Mouse (Mus musculus) forebrain, embryonic 14.5 days (tissue): ENCODE measurements at regions not wholly inside any gene's neighbourhood (a gene's known extent, or its start where the extent isn't known, plus 50 kb on each side); places are given as distances from the start of the nearest gene placed in this dataset.

Source experiments
- ATAC-seq: fragments of 200-750 bp; cut with Nextera tagmentation; 2 replicates; pipeline ENCODE4 v1.8.0; 2017; ENCODE audit warnings: mild to moderate bottlenecking, moderate library complexity
- DNase-seq: peaks from one replicate; pipeline ENCODE4 v3.0.0-alpha.2; 2015; ENCODE audit warnings: low spot score
- H3K27ac ChIP-seq: fragments of 300-500 bp; sonication (generic); 2 replicates; pipeline ENCODE4 v1.5.1; 2014; ENCODE audit warnings: low read depth, mild to moderate bottlenecking, control low read depth, low read length, moderate library complexity
- H3K27me3 ChIP-seq: fragments of 300-500 bp; sonication (generic); replicated peaks from 2 replicates; pipeline ENCODE4 v1.6.1; 2014; ENCODE audit warnings: low read length, control low read depth, mixed read lengths; ENCODE audit not compliant: control insufficient read depth, insufficient read depth
- H3K36me3 ChIP-seq: fragments of 300-500 bp; sonication (generic); 2 replicates; pipeline ENCODE4 v1.6.1; 2014; ENCODE audit warnings: low read length, control low read depth; ENCODE audit not compliant: control insufficient read depth, insufficient read depth
- H3K4me1 ChIP-seq: fragments of 300-500 bp; sonication (generic); 2 replicates; pipeline ENCODE4 v1.6.1; 2014; ENCODE audit warnings: antibody characterized with exemption, low read length, control low read depth; ENCODE audit not compliant: control insufficient read depth, insufficient read depth
- H3K4me2 ChIP-seq: fragments of 300-500 bp; sonication (generic); 2 replicates; pipeline ENCODE4 v1.6.1; 2014; ENCODE audit warnings: mild to moderate bottlenecking, control low read depth, low read length
- H3K4me3 ChIP-seq: fragments of 300-500 bp; sonication (generic); 2 replicates; pipeline ENCODE4 v1.5.1; 2014; ENCODE audit warnings: low read depth, low read length, control low read depth
- H3K9ac ChIP-seq: fragments of 300-500 bp; sonication (generic); 2 replicates; pipeline ENCODE4 v1.6.1; 2014; ENCODE audit warnings: mild to moderate bottlenecking, low read length, control low read depth, moderate library complexity
- H3K9me3 ChIP-seq: fragments of 300-500 bp; sonication (generic); replicated peaks from 2 replicates; pipeline ENCODE4 v1.6.1; 2016; ENCODE audit warnings: low read length, control low read depth, mixed read lengths; ENCODE audit not compliant: control insufficient read depth
- WGBS: fragments of 180-500 bp; shearing (Covaris S2); extraction: QIAGEN DNeasy Blood & Tissue Kit; methylation state at CpG from one replicate; pipeline ENCODE4 v1.1.7; 2014; 5-methylcytosine and 5-hydroxymethylcytosine counted together

GRCm38 (mm10) chr5:118448884-118449515, 111.5 kb upstream of the Med13l start:
- H3K36me3 ChIP-seq: no peaks in the 10 kb centered on the region
- no peaks in the 10 kb centered on the region for H3K9me3 ChIP-seq
- H3K27ac ChIP-seq: no peak overlapping the region
- no peaks in the 10 kb centered on the region for H3K4me1 ChIP-seq
- DNase-seq (no peak), ATAC-seq (no peak)
- no peak overlapping the region for H3K4me3 ChIP-seq
- WGBS: 72% methylated on average over 4 of the region's 4 CpGs
- no peak overlapping the region for H3K9ac ChIP-seq
- no peaks in the 10 kb centered on the region for H3K27me3 ChIP-seq
- no peak overlapping the region for H3K4me2 ChIP-seq

- Histone ChIP-seq H3K27ac (no peak overlapping the region), H3K9ac (no peak overlapping the region), H3K4me3 (no peak overlapping the region), H3K4me2 (no peak overlapping the region), H3K9me3 (no peaks in the 10 kb centered on the region), H3K27me3 (no peaks in the 10 kb centered on the region), H3K36me3 (no peaks in the 10 kb centered on the region), H3K4me1 (no peaks in the 10 kb centered on the region)
- DNase-seq (no peak), ATAC-seq (no peak)
- 89% methylated on average over 4 of the region's 4 CpGs for WGBS
Observed at GRCm38 (mm10) chr5:118449893-118450292, 110.6 kb upstream of the Med13l start.

DNA sequence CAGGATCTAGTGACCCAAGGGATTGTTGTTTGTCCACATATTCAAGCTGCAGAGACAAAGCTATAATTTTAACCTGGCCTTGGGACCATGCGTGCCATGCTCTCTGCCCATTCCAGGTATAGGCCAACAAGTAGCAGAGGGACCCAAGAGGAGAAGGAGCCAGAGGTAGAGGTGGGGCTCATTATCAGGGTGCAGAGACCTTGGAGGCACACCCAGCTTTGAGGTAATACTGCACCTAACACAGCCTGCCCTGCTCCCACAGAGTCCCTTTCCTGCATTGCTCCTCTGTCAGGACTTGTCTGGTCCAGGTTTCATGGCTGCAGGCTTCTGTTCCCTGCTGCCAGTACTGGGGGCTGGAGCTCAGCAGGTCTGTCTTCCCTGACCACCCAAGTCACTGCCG, 108.4 kb upstream of the Med13l start:
- H3K27ac ChIP-seq: no peak overlapping the region
- H3K27me3 ChIP-seq: no peaks in the 10 kb centered on the region
- ATAC-seq (no peak), DNase-seq (no peak)
- H3K36me3 ChIP-seq: no peaks in the 10 kb centered on the region
- no peaks in the 10 kb centered on the region for H3K9me3 ChIP-seq
- WGBS: 64% methylated on average over 2 of the region's 2 CpGs
- H3K4me3 ChIP-seq: no peak overlapping the region
- no peak overlapping the region for H3K4me2 ChIP-seq
- H3K9ac ChIP-seq: no peak overlapping the region
- no peaks in the 10 kb centered on the region for H3K4me1 ChIP-seq

- Histone ChIP-seq H3K4me1 (no peaks in the 10 kb centered on the region), H3K4me2 (no peak overlapping the region), H3K4me3 (no peak overlapping the region), H3K27ac (no peak overlapping the region), H3K27me3 (no peaks in the 10 kb centered on the region), H3K9ac (no peak overlapping the region), H3K9me3 (no peaks in the 10 kb centered on the region), H3K36me3 (no peaks in the 10 kb centered on the region)
- DNase-seq (no peak), ATAC-seq (no peak)
- WGBS: 97% methylated on average over 1 of the region's 1 CpGs
Observed at GRCm38 (mm10) chr5:118454096-118454495, 106.4 kb upstream of the Med13l start.

GRCm38 (mm10) chr5:118458727-118459390, 101.6 kb upstream of the Med13l start:
- WGBS: 1% methylated on average over 16 of the region's 16 CpGs
- Histone ChIP-seq H3K4me1 (peaks cover 4% of the 10 kb centered on the region), H3K27ac (no peak overlapping the region), H3K36me3 (no peaks in the 10 kb centered on the region), H3K9me3 (no peaks in the 10 kb centered on the region), H3K9ac (no peak overlapping the region), H3K4me3 (peak overlapping the region; percentile 6; the same call in 1 of the 2 replicates), H3K27me3 (no peaks in the 10 kb centered on the region), H3K4me2 (peak overlapping the region; percentile 44)
- DNase-seq (peak; percentile 77), ATAC-seq (peak; percentile 71)

DNA sequence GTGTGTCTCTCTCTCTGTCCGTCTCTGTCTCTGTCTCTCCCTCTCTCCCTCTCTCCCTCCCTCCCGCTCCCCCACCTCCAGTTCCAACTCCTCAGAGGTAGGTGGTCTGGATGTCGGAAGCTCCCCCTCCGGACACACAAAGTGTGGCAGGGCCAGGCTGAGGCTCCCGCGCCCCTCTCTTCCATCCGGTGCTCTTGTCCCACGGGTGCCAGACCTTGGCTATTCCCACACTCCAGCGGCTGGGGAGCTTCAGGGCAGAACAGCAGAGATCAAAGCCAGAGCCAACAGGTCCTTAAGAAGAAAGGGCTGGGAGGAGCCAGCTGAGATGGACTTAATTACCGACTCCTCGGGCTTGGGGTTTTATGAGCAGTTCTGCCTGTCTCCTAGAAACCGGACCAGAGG, 101.1 kb upstream of the Med13l start:
- Histone ChIP-seq H3K4me3 (peak overlapping the region; percentile 6; the same call in 1 of the 2 replicates), H3K4me1 (peaks cover 4% of the 10 kb centered on the region), H3K4me2 (peak overlapping the region; percentile 44), H3K27ac (no peak overlapping the region), H3K9ac (no peak overlapping the region), H3K36me3 (no peaks in the 10 kb centered on the region), H3K9me3 (no peaks in the 10 kb centered on the region), H3K27me3 (no peaks in the 10 kb centered on the region)
- 0% methylated on average over 12 of the region's 12 CpGs for WGBS
- ATAC-seq: peak; percentile 62
- peak; percentile 46 for DNase-seq

DNA sequence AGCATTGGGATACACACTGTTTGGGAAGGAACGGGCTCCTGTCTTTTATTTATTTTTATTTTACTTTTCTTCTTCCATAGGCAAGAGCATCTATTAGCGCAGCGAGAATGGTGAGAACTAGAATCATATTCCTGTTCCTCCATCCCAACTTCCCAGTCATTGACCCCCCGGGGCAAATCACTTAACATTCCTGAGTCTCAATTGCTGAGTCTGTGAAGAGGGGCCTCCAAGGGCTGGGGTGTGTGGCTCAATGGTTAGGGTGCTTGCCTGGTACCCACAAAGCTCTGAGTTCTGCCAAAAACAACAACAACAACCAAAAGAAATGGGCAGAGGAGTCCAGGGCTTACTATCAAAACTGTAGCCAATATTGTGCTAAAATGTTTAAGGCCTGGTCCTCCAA, 98.5 kb upstream of the Med13l start:
- ATAC-seq (no peak), DNase-seq (no peak)
- no peaks in the 10 kb centered on the region for H3K36me3 ChIP-seq
- no peaks in the 10 kb centered on the region for H3K9me3 ChIP-seq
- WGBS: 69% methylated on average over 4 of the region's 4 CpGs
- no peaks in the 10 kb centered on the region for H3K27me3 ChIP-seq
- H3K4me2 ChIP-seq: no peak overlapping the region
- peaks cover 16% of the 10 kb centered on the region for H3K4me1 ChIP-seq
- no peak overlapping the region for H3K27ac ChIP-seq
- no peak overlapping the region for H3K4me3 ChIP-seq
- no peak overlapping the region for H3K9ac ChIP-seq

DNA sequence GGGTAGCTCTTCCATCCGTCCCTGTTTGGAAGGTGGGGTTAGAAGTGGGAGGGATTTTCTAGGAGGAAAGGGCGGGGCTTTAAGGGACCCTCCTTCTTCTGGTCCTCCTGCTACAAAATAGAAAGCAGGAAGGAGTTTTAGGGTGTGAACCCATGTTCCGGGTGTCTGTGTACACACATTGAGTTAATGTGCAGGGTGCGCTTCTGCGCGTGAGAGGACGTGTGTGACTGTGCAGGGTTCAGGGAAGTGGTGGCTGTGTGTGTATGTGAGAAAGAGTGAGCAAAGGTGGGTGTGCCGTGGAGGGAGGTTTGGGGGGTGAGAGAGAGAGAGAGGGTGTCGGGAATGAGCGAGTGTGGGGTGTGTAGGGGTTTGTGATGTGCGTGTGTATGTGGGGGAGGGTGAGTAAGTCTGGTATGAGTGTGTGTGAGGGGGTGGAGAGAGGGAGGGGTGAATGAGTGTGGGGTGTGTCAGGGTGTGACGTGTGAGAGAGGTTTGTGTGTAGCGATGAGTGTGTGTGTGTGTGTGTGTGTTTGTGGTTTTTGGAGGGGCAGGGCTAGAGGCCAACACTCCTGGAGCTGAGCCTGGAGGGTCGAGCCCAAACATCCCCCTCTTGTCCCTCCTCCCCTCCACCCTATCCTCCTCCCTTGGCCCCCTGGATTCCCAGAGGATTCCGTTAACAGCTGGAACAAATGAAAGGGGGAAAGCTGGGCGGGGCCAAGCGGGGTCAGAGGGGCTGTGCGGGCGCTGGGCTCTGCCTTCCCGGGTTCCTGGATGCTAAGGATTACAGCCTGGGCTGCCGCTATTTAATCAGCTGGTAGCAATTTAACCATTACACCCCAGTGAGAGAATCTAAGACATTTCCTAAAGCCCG, 95.3 kb upstream of the Med13l start:
- DNase-seq (peak; percentile 53), ATAC-seq (peak; percentile 54; the same call in 1 of the 2 replicates)
- H3K27me3 ChIP-seq: no peaks in the 10 kb centered on the region
- H3K36me3 ChIP-seq: no peaks in the 10 kb centered on the region
- H3K4me1 ChIP-seq: peaks cover 12% of the 10 kb centered on the region
- no peaks in the 10 kb centered on the region for H3K9me3 ChIP-seq
- 11% methylated on average over 22 of the region's 22 CpGs for WGBS
- H3K4me2 ChIP-seq: peak overlapping the region; percentile 45
- H3K27ac ChIP-seq: no peak overlapping the region
- peak overlapping the region; percentile 8; the same call in 1 of the 2 replicates for H3K4me3 ChIP-seq
- H3K9ac ChIP-seq: peak overlapping the region; percentile 49
